Mouse (Mus musculus) liver, embryonic 14.5 days (tissue): Measurements from ENCODE around the gene Tmem135. TPM values are rescaled to one million over a fixed set of nuclear protein-coding genes. Genes with fewer than 3 reads are reported as not detected.
A peak's percentile ranks its signal among the peaks of the same experiment; 100 is the strongest.

ENCODE experiments used
- ATAC-seq: fragments of 200-750 bp; cut with Nextera tagmentation; 2 replicates; pipeline ENCODE4 v1.8.0; 2017; ENCODE audit warnings: moderate number of reproducible peaks, mild to moderate bottlenecking, moderate library complexity; ENCODE audit not compliant: insufficient read depth
- DNase-seq, 3 experiments: peaks; one replicate each; pipeline ENCODE4 v3.0.0-alpha.2; 2012 to 2013; ENCODE audit warnings: low read depth in 3 of 3, low spot score in 3 of 3
- H3K27ac ChIP-seq: fragments of 300-500 bp; sonication (generic); 2 replicates; pipeline ENCODE4 v1.5.1; 2014; ENCODE audit warnings: moderate library complexity, mild to moderate bottlenecking, control low read depth, inconsistent platforms
- H3K27me3 ChIP-seq: fragments of 300-500 bp; sonication (generic); 2 replicates; pipeline ENCODE4 v1.6.1; 2014; ENCODE audit warnings: mild to moderate bottlenecking, low read length, moderate library complexity; ENCODE audit not compliant: control insufficient read depth, insufficient read depth
- H3K36me3 ChIP-seq: fragments of 300-500 bp; sonication (generic); replicated peaks from 2 replicates; pipeline ENCODE4 v1.6.1; 2014; ENCODE audit warnings: low read depth; ENCODE audit not compliant: control insufficient read depth, insufficient read depth
- H3K4me1 ChIP-seq, 2 experiments: fragments of 200-500 bp in 1 of 2; fragments of 300-500 bp in 1 of 2; sonication (generic) in 1 of 2; replicated peaks; 2 replicates each; pipeline ENCODE4 v1.6.1; 2012 to 2014; ENCODE audit warnings: antibody characterized with exemption in 1 of 2, inconsistent platforms in 1 of 2, low read length in 1 of 2; ENCODE audit not compliant: control insufficient read depth in 2 of 2, insufficient read depth in 2 of 2
- H3K4me2 ChIP-seq: fragments of 300-500 bp; sonication (generic); 2 replicates; pipeline ENCODE4 v1.6.1; 2014; ENCODE audit warnings: low read depth, mild to moderate bottlenecking, control low read depth, moderate library complexity
- H3K4me3 ChIP-seq, 2 experiments: fragments of 200-500 bp in 1 of 2; fragments of 300-500 bp in 1 of 2; sonication (generic) in 1 of 2; 2 replicates each; pipeline ENCODE4 v1.5.1; 2012 to 2014; ENCODE audit warnings: low read depth in 2 of 2, low read length in 2 of 2, mild to moderate bottlenecking in 2 of 2, control low read depth in 1 of 2, inconsistent platforms in 1 of 2, moderate library complexity in 1 of 2; ENCODE audit not compliant: insufficient read depth in 1 of 2
- H3K9ac ChIP-seq: fragments of 300-500 bp; sonication (generic); replicated peaks from 2 replicates; pipeline ENCODE4 v1.6.1; 2014; ENCODE audit warnings: mild to moderate bottlenecking, control low read depth, moderate library complexity
- H3K9me3 ChIP-seq: fragments of 300-500 bp; sonication (generic); 2 replicates; pipeline ENCODE4 v1.6.1; 2016; ENCODE audit warnings: low read length, mixed read lengths; ENCODE audit not compliant: control insufficient read depth
- CTCF ChIP-seq: IDR thresholded peaks from 2 replicates; pipeline ENCODE4 v1.5.1; 2016; ENCODE audit warnings: antibody characterized with exemption, low read depth, control low read depth
- EP300 ChIP-seq: IDR thresholded peaks from 2 replicates; pipeline ENCODE4 v1.6.1; 2016; ENCODE audit warnings: antibody characterized with exemption, low read depth
- WGBS: fragments of 180-500 bp; shearing (Covaris S2); extraction: QIAGEN DNeasy Blood & Tissue Kit; methylation state at CpG from one replicate; pipeline ENCODE4 v1.1.7; 2014; ENCODE audit not compliant: insufficient replicate concordance; 5-methylcytosine and 5-hydroxymethylcytosine counted together
- polyA plus RNA-seq, 2 experiments: library from polyadenylated mRNA; depleted of rRNA in 1 of 2; stranded (reverse) in 1 of 2; unstranded in 1 of 2; fragments of >200 nt; fragmentation: Nextera tagmentation in 1 of 2; extraction: Ambion mirVana in 1 of 2; gene quantifications; 2 replicates each; pipeline versions ENCODE4 v1.2.1 to v1.2.3; 2012 to 2014

Tmem135 gene
- polyA plus RNA-seq, 2 experiments, result 5.4 to 12.7 TPM

- H3K27ac ChIP-seq, result no peak overlapping the region
- ATAC-seq (no peak), DNase-seq (no peak)
- WGBS, result 33% methylated on average over 2 of the region's 2 CpGs
- no peaks in the 10 kb centered on the region for H3K4me1 ChIP-seq
- H3K9ac ChIP-seq, result no peak overlapping the region
- H3K36me3 ChIP-seq, result no peaks in the 10 kb centered on the region
- H3K4me3 ChIP-seq, result no peak overlapping the region
- H3K27me3 ChIP-seq, result no peaks in the 10 kb centered on the region
- TF ChIP-seq EP300, result no peak
- no peak for TF ChIP-seq CTCF
- no peaks in the 10 kb centered on the region for H3K9me3 ChIP-seq
- no peak overlapping the region for H3K4me2 ChIP-seq
These were observed 150.7 kb downstream of the Tmem135 start for GRCm38 (mm10) chr7:89253317-89253716.

GRCm38 (mm10) chr7:89251880-89252453 lies 152.1 kb downstream of the Tmem135 start:
- H3K4me2 ChIP-seq, result no peak overlapping the region
- H3K27me3 ChIP-seq, result no peaks in the 10 kb centered on the region
- H3K4me3 ChIP-seq, result no peak overlapping the region
- 70% methylated on average over 4 of the region's 4 CpGs for WGBS
- H3K4me1 ChIP-seq, result no peaks in the 10 kb centered on the region
- H3K27ac ChIP-seq, result no peak overlapping the region
- H3K36me3 ChIP-seq, result no peaks in the 10 kb centered on the region
- no peaks in the 10 kb centered on the region for H3K9me3 ChIP-seq
- TF ChIP-seq CTCF (no peak), EP300 (no peak)
- ATAC-seq, result no peak
- no peak overlapping the region for H3K9ac ChIP-seq
- no peak for DNase-seq

DNA sequence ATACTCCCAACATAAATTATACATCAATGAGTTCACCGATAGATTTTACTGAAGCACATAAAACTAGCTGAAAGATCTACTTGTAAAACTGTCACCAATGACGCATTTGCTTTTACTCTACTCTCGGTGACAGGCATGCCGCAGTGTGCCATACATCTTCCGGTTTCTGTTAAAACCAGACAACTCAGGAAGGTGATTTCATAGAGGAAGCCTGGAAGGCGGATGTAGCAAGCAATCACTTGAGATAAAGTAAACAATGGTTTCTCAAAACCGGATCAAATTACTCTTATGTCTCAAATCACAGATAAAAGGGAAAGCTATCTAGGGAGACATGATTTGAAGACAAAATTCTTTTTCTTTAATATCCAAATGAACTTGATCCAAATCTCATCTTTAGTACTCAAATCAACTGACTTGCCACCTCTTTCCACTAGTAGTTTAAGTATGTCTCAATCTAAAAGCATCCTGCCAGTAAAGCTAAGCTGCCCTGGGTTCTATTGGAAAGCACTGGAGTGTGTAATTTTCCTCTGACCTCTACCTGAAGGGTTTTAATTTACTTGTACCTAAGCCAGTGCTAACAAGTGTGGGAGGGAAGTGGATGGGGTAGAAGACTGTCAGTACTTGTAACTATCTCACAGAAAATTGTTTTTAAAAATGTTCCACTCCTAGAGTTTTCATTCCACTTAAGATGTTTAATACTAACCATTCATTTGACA lies 155.7 kb downstream of the Tmem135 start:
- 0 out of 4 replicates have a peak, but pooled peaks cover 0 to 1% of the 10 kb centered on the region in 2 experiments for H3K4me1 ChIP-seq
- H3K4me3 ChIP-seq, result no peak overlapping the region
- WGBS, result 7% methylated on average over 7 of the region's 7 CpGs
- no peaks in the 10 kb centered on the region for H3K36me3 ChIP-seq
- H3K9ac ChIP-seq, result no peak overlapping the region
- no peaks in the 10 kb centered on the region for H3K27me3 ChIP-seq
- no peak for TF ChIP-seq EP300
- TF ChIP-seq CTCF, result no peak
- ATAC-seq (no peak), DNase-seq (peak in 1 of 3 experiments; percentile 16)
- H3K27ac ChIP-seq, result no peak overlapping the region
- no peak overlapping the region for H3K4me2 ChIP-seq
- H3K9me3 ChIP-seq, result no peaks in the 10 kb centered on the region

- ATAC-seq, result no peak
These were observed 156.9 kb downstream of the Tmem135 start for GRCm38 (mm10) chr7:89247012-89247710.

DNA sequence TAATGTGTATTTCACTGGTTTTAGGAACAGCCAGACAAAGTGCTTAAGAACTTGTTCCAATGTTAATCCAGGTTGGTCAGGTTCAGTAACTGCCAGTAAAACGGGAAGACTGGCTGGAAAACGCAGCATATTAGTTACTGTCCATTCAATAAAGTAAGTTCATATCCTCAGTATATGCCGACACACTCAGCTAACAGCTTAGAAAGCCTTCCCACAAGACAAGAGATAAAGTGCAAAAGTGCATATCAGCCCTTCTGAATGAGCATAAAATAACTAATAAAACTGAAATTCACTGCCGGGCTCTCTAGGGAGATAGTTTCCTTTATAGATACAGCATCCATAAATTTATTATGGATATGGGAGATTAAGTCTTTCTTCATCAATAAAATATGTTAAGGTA lies 161.5 kb downstream of the Tmem135 start:
- no peaks in the 10 kb centered on the region for H3K36me3 ChIP-seq
- DNase-seq (no peak), ATAC-seq (peak; percentile 74; the same call in 1 of the 2 replicates)
- TF ChIP-seq CTCF (no peak), EP300 (no peak)
- H3K9me3 ChIP-seq, result no peaks in the 10 kb centered on the region
- H3K27me3 ChIP-seq, result no peaks in the 10 kb centered on the region
- no peak overlapping the region for H3K9ac ChIP-seq
- peaks cover 0 to 4% of the 10 kb centered on the region in 2 experiments; a peak in 2 of 4 replicates for H3K4me1 ChIP-seq
- H3K4me2 ChIP-seq, result no peak overlapping the region
- no peak overlapping the region for H3K27ac ChIP-seq
- WGBS, result 32% methylated on average over 4 of the region's 4 CpGs
- no peak overlapping the region for H3K4me3 ChIP-seq

More at GRCm38 (mm10) chr7:89247012-89247710, 156.9 kb downstream of the Tmem135 start:
- Histone ChIP-seq H3K4me2 (no peak overlapping the region), H3K9me3 (no peaks in the 10 kb centered on the region), H3K27ac (no peak overlapping the region), H3K4me1 (peaks cover 0 to 4% of the 10 kb centered on the region in 2 experiments; a peak in 2 of 4 replicates), H3K9ac (no peak overlapping the region), H3K27me3 (no peaks in the 10 kb centered on the region), H3K36me3 (no peaks in the 10 kb centered on the region), H3K4me3 (no peak overlapping the region)
- no peak for DNase-seq
- TF ChIP-seq CTCF (no peak), EP300 (no peak)
- WGBS, result 60% methylated on average over 2 of the region's 2 CpGs
